Mouse (Mus musculus) CH12.LX (cell line): Measurements from ENCODE around the gene Ankmy2. TPM values are rescaled to one million over a fixed set of nuclear protein-coding genes. Genes with fewer than 3 reads are reported as not detected.
"Not testable (repeated sequence)": the region's sequence is repeated elsewhere in the genome, so short reads cannot be mapped to it uniquely, and the experiment has no call there.

Experiments
- DNase-seq: peaks from one replicate; pipeline ENCODE4 v3.0.0-alpha.2; 2013; ENCODE audit errors: extremely low read depth
- H3K27ac ChIP-seq: 2 replicates; pipeline ENCODE4 v1.5.1; 2012; ENCODE audit warnings: low read depth, mild to moderate bottlenecking, control low read depth, moderate library complexity; ENCODE audit not compliant: insufficient read depth
- H3K27me3 ChIP-seq: replicated peaks from 2 replicates; pipeline ENCODE3; 2012; ENCODE audit warnings: inconsistent platforms
- H3K36me3 ChIP-seq, 2 experiments: replicated peaks in 1 of 2; 2 replicates each; pipeline versions ENCODE3 to v1.6.1; 2012; ENCODE audit warnings: inconsistent platforms in 1 of 2, low read length in 1 of 2, mild to moderate bottlenecking in 1 of 2, mixed read lengths in 1 of 2, moderate library complexity in 1 of 2; ENCODE audit not compliant: control insufficient read depth in 1 of 2, insufficient read depth in 1 of 2
- H3K4me1 ChIP-seq, 2 experiments: 2 replicates each; pipeline ENCODE4 v1.6.1; 2012; ENCODE audit warnings: inconsistent platforms in 1 of 2, moderate library complexity in 1 of 2; ENCODE audit not compliant: insufficient read depth in 2 of 2, control insufficient read depth in 1 of 2
- H3K4me2 ChIP-seq: 2 replicates; pipeline ENCODE4 v1.6.1; 2012; ENCODE audit warnings: low read depth, mild to moderate bottlenecking, control low read depth; ENCODE audit not compliant: poor library complexity, insufficient read depth, severe bottlenecking
- H3K4me3 ChIP-seq, 3 experiments: fragments of 150-350 bp in 1 of 3; sonication (generic) in 1 of 3; replicated peaks in 1 of 3; 2 replicates each; pipeline versions ENCODE3 to v1.5.1; 2011 to 2012; ENCODE audit warnings: low read depth in 2 of 3, low read length in 2 of 3, mild to moderate bottlenecking in 2 of 3, moderate library complexity in 2 of 3, control low read depth in 1 of 3, improper control_type of control experiment in 1 of 3, inconsistent platforms in 1 of 3, mixed read lengths in 1 of 3; ENCODE audit not compliant: poor library complexity in 1 of 3
- H3K79me2 ChIP-seq: replicated peaks from 2 replicates; pipeline ENCODE4 v1.6.1; 2012; ENCODE audit warnings: mild to moderate bottlenecking, moderate library complexity; ENCODE audit not compliant: control insufficient read depth, poor library complexity, insufficient read depth, severe bottlenecking; ENCODE audit errors: extremely low read depth
- H3K9ac ChIP-seq: 2 replicates; pipeline ENCODE4 v1.6.1; 2012; ENCODE audit warnings: low read depth, mild to moderate bottlenecking, control low read depth, moderate library complexity; ENCODE audit not compliant: insufficient read depth
- H3K9me3 ChIP-seq: replicated peaks from 2 replicates; pipeline ENCODE3; 2012; ENCODE audit warnings: low read length, inconsistent platforms, mixed read lengths
- CHD1 ChIP-seq: IDR thresholded peaks from 2 replicates; pipeline ENCODE4 v1.6.1; 2012; ENCODE audit warnings: low read depth, low read length, improper control_type of control experiment, inconsistent platforms
- CHD2 ChIP-seq: IDR thresholded peaks from 2 replicates; pipeline ENCODE4 v1.6.1; 2011; ENCODE audit warnings: low read length, improper control_type of control experiment
- CTCF ChIP-seq, 2 experiments: IDR thresholded peaks in 1 of 2; conservative IDR thresholded peaks in 1 of 2; 2 replicates each; pipeline ENCODE4 v1.5.1; 2011 to 2012; ENCODE audit warnings: low read depth in 2 of 2, low read length in 2 of 2, improper control_type of control experiment in 1 of 2, inconsistent platforms in 1 of 2, mild to moderate bottlenecking in 1 of 2, moderate library complexity in 1 of 2
- EP300 ChIP-seq: IDR thresholded peaks from 2 replicates; pipeline ENCODE4 v1.6.1; 2011; ENCODE audit warnings: low read length, improper control_type of control experiment
- ETS1 ChIP-seq: conservative IDR thresholded peaks from 2 replicates; pipeline ENCODE4 v1.6.1; 2012; ENCODE audit warnings: low read depth, mild to moderate bottlenecking, inconsistent platforms, low read length, improper control_type of control experiment, moderate library complexity
- GABPA ChIP-seq: IDR thresholded peaks from 2 replicates; pipeline ENCODE4 v1.6.1; 2012; ENCODE audit warnings: low read depth, low read length, improper control_type of control experiment, inconsistent platforms; ENCODE audit not compliant: insufficient replicate concordance
- IRF4 ChIP-seq: IDR thresholded peaks from 2 replicates; pipeline ENCODE4 v1.6.1; 2014; ENCODE audit warnings: low read depth, mild to moderate bottlenecking, inconsistent platforms, low read length, improper control_type of control experiment
- JUND ChIP-seq: conservative IDR thresholded peaks from 2 replicates; pipeline ENCODE4 v1.6.1; 2011; ENCODE audit warnings: low read depth, low read length, improper control_type of control experiment
- KAT2A ChIP-seq: IDR thresholded peaks from 2 replicates; pipeline ENCODE4 v1.6.1; 2012; ENCODE audit warnings: low read length, improper control_type of control experiment, inconsistent platforms; ENCODE audit not compliant: insufficient replicate concordance
- MAFK ChIP-seq: IDR thresholded peaks from 2 replicates; pipeline ENCODE4 v1.6.1; 2011; ENCODE audit warnings: low read length, improper control_type of control experiment; ENCODE audit not compliant: insufficient replicate concordance
- MAX ChIP-seq: IDR thresholded peaks from 2 replicates; pipeline ENCODE4 v1.6.1; 2011; ENCODE audit warnings: low read length, improper control_type of control experiment
- MYC ChIP-seq: IDR thresholded peaks from 2 replicates; pipeline ENCODE4 v1.6.1; 2011; ENCODE audit warnings: low read depth, mild to moderate bottlenecking, improper control_type of control experiment, low read length
- NELFE ChIP-seq: IDR thresholded peaks from 2 replicates; pipeline ENCODE4 v1.6.1; 2011; ENCODE audit warnings: low read depth, low read length, improper control_type of control experiment
- NRF1 ChIP-seq: IDR thresholded peaks from 2 replicates; pipeline ENCODE4 v1.6.1; 2014; ENCODE audit warnings: low read depth, mild to moderate bottlenecking, inconsistent platforms, low read length, improper control_type of control experiment, moderate library complexity
- PAX5 ChIP-seq: IDR thresholded peaks from 2 replicates; pipeline ENCODE4 v1.6.1; 2012; ENCODE audit warnings: low read length, inconsistent platforms, mixed read lengths
- POLR2A ChIP-seq: IDR thresholded peaks from 2 replicates; pipeline ENCODE4 v1.6.1; 2011; ENCODE audit warnings: low read depth, mild to moderate bottlenecking, improper control_type of control experiment, low read length
- RAD21 ChIP-seq: IDR thresholded peaks from 2 replicates; pipeline ENCODE4 v1.6.1; 2011; ENCODE audit warnings: low read depth, mild to moderate bottlenecking, low read length, improper control_type of control experiment, moderate library complexity
- RCOR1 ChIP-seq: conservative IDR thresholded peaks from 2 replicates; pipeline ENCODE4 v1.6.1; 2012; ENCODE audit warnings: low read depth, mild to moderate bottlenecking, inconsistent platforms, low read length, improper control_type of control experiment
- SMC3 ChIP-seq: IDR thresholded peaks from 2 replicates; pipeline ENCODE4 v1.6.1; 2011; ENCODE audit warnings: low read depth, low read length, improper control_type of control experiment
- TCF12 ChIP-seq: IDR thresholded peaks from 2 replicates; pipeline ENCODE4 v1.6.1; 2014; ENCODE audit warnings: low read depth, mild to moderate bottlenecking, inconsistent platforms, low read length, improper control_type of control experiment
- ZMIZ1 ChIP-seq: IDR thresholded peaks from 2 replicates; pipeline ENCODE4 v1.6.1; 2012; ENCODE audit warnings: low read depth, mild to moderate bottlenecking, inconsistent platforms, low read length, improper control_type of control experiment
- ZNF384 ChIP-seq: IDR thresholded peaks from 2 replicates; pipeline ENCODE4 v1.6.1; 2012; ENCODE audit warnings: low read depth, low read length, improper control_type of control experiment, inconsistent platforms
- dilution Hi-C: fragments of 300-500 bp; cut with MboI; formaldehyde crosslinking; loops from 2 replicates; pipeline ENCODE4 v1.14.3; 2020; ENCODE audit warnings: low sequenced_read_pairs; ENCODE audit not compliant: extremely low pct_unique_long_range_greater_than_20kb, extremely low pct_ligation_motif_present
- in situ Hi-C: fragments of 300-500 bp; cut with MboI; formaldehyde crosslinking; loops from 3 replicates; pipeline ENCODE4 v1.14.3; 2019; ENCODE audit warnings: low sequenced_read_pairs, low pct_ligation_motif_present, low pct_unique_long_range_greater_than_20kb, mixed read lengths
- polyA plus RNA-seq: library from polyadenylated mRNA; unstranded; fragments of >175 nt; gene quantifications from 2 replicates; pipeline ENCODE4 v1.2.1, GENCODE M21; 2012; ENCODE audit warnings: low read depth; ENCODE audit not compliant: insufficient read length
- total RNA-seq, 2 experiments: library from RNA; depleted of rRNA; stranded (reverse); fragments of 300-350 nt in 1 of 2; fragments of >200 nt in 1 of 2; gene quantifications; 2 replicates each; pipeline ENCODE4 v1.2.3; 2012 to 2014

Ankmy2 gene
- total and polyA plus RNA-seq, 3 experiments: 13.8 to 19.1 (median 16.7) TPM

DNA sequence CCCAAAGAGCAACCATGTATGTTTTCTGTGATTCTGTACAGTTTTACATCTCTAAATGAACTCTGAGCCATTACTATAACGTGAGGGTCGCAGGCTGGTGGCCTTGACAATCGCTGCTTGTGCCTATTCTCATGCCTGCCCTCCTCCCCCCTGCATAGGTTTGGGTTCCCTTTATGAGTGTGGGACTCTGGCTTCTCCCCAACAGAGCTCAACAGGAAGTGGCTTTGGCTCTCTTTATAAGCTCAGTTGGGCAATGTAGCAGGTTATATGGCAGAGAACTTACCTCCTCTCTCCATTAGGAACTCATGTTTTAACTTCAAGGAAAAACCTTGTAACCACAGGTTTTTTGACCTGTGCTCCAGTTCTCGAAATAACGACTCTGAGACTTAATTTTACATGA lies 33.4 kb downstream of the Ankmy2 start:
- Histone ChIP-seq H3K36me3 (peaks cover 35 to 90% of the 10 kb centered on the region in 2 experiments), H3K9ac (no peak overlapping the region), H3K4me2 (no peak overlapping the region), H3K9me3 (no peaks in the 10 kb centered on the region)
- dilution Hi-C loops: no loop called here
- in situ Hi-C loops: no loop called here
- no peak for DNase-seq
- no peak for TF ChIP-seq MAX
- no peak for TF ChIP-seq CHD2
- no peak for TF ChIP-seq MAFK
- TF ChIP-seq IRF4: no peak
- TF ChIP-seq PAX5: no peak
- TF ChIP-seq GABPA: no peak
- no peak for TF ChIP-seq ETS1
- no peak for TF ChIP-seq NELFE
- TF ChIP-seq, all 38 proteins: peak for 0
- H3K27me3 ChIP-seq: no peaks in the 10 kb centered on the region
- no peaks in the 10 kb centered on the region; a peak in 1 of 4 replicates for H3K4me1 ChIP-seq
- H3K4me3 ChIP-seq: no peak overlapping the region
- H3K27ac ChIP-seq: no peak overlapping the region
- H3K79me2 ChIP-seq: no peaks in the 10 kb centered on the region

DNA sequence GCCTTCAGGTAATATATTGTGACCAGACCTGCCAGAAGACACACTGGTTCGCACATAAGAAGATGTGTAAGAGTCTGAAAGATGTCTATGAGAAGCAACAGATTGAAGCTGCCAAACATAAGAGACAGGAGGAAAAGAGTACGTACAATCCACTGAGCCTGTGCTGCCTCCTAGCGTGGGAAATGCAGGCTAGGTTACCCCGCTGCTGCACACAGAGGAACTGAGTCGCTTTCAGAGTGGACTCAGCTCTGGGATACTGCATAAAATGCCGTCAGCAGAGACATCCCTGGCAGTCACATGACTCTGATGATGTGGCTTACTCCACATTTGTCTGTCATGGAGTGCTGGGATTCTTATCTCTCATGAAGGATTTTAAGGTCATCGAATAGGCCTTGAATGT lies 38.1 kb downstream of the Ankmy2 start:
- dilution Hi-C loops (no loop called here), in situ Hi-C loops (no loop called here)
- H3K9ac ChIP-seq: no peak overlapping the region

DNA sequence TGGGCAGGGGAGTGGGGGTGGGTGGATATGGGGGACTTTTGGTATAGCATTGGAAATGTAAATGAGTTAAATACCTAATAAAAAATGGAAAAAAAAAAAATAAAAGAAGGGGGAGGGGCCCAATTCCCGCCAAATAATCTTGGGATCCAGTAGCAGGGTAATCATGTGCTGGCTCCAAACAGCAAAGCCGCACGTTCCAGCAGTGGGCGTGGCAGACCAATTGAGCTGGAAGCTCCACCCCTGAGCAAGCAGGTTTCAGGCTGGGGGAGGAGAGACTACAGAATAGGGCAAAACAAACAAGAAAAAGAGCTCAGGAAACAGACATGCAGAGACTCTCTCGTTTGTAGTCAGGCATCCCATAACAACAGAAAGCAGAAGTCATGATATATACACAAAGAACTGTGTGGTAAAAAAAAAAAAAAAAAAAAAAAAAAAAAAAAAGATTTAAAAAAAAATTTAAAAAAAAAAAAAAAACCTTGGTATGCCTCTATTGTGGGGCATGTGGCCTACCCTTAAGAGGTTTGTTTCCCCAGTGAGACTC lies 48.7 kb downstream of the Ankmy2 start:
- H3K9me3 ChIP-seq, H3K27ac ChIP-seq, H3K4me2 ChIP-seq, H3K9ac ChIP-seq, H3K27me3 ChIP-seq, DNase-seq, H3K4me3 ChIP-seq, in situ Hi-C loops, H3K36me3 ChIP-seq, dilution Hi-C loops, H3K4me1 ChIP-seq, H3K79me2 ChIP-seq: not testable (repeated sequence)
- TF ChIP-seq ZNF384: peak; percentile 69

More for the DNA sequence above, 38.1 kb downstream of the Ankmy2 start:
- Histone ChIP-seq H3K27ac (no peak overlapping the region), H3K36me3 (peaks cover 27 to 77% of the 10 kb centered on the region in 2 experiments), H3K4me3 (no peak overlapping the region), H3K27me3 (no peaks in the 10 kb centered on the region), H3K4me1 (no peaks in the 10 kb centered on the region; a peak in 1 of 4 replicates), H3K79me2 (no peaks in the 10 kb centered on the region), H3K9me3 (no peaks in the 10 kb centered on the region), H3K4me2 (no peak overlapping the region)
- no peak for DNase-seq
- no peak for TF ChIP-seq ETS1
- TF ChIP-seq MAX: no peak
- TF ChIP-seq JUND: no peak
- no peak for TF ChIP-seq NRF1
- no peak for TF ChIP-seq CHD1
- no peak for TF ChIP-seq MYC
- no peak for TF ChIP-seq TCF12
- TF ChIP-seq SMC3: no peak
- no peak; the same call in 1 of the 2 replicates for TF ChIP-seq RAD21
- TF ChIP-seq KAT2A: no peak
- TF ChIP-seq PAX5: no peak
- TF ChIP-seq ZMIZ1: no peak
- TF ChIP-seq POLR2A: no peak
- no peak for TF ChIP-seq CTCF (conservative IDR thresholded peaks at IDR 0.05 in 1 of 2, IDR thresholded peaks at IDR 0.05 in 1 of 2; ENCODE audit: low read depth in 2 of 2, low read length in 2 of 2)
- TF ChIP-seq RCOR1: no peak
- no peak for TF ChIP-seq EP300
